Mouse (Mus musculus): ENCODE data around the gene Phf13. TPM values are rescaled to one million over a fixed set of nuclear protein-coding genes. Genes with fewer than 3 reads are reported as not detected.

The Phf13 gene
- polyA plus RNA-seq (2015; fragmentation: Nextera tagmentation; extraction: Ambion mirVana): 18.0 TPM in 2 replicates

GRCm38 (mm10) chr4:151996173-151996950 lies at the start of gene Phf13:
Gene Phf13, minus strand, starts transcription at chr4:151996258.
- peak; percentile 19; the same call in 1 of the 2 replicates for TF ChIP-seq CTCF (IDR thresholded peaks at IDR 0.05)
- TF ChIP-seq EP300 (IDR thresholded peaks at IDR 0.05): no peak
- peak within 1 kb of the TSS; percentile 98 for H3K27ac ChIP-seq (ENCODE audit: low read length)
- H3K4me1 ChIP-seq (ENCODE audit: insufficient read depth, low read depth, low read length): peaks cover 13% of the 10 kb centered on the region; the same call in 1 of the 2 replicates
- peak within 1 kb of the TSS; percentile 90 for H3K4me2 ChIP-seq (replicated peaks; ENCODE audit: low read depth, low read length)
- no peaks in the 10 kb centered on the region for H3K27me3 ChIP-seq (replicated peaks; ENCODE audit: insufficient read depth, low read length)
- no peaks in the 10 kb centered on the region for H3K9me3 ChIP-seq (ENCODE audit: low read length)
- peaks cover 12% of the 10 kb centered on the region; the same call in 1 of the 2 replicates for H3K36me3 ChIP-seq (ENCODE audit: insufficient read depth, low read length)
- DNase-seq (ENCODE audit: low spot score) (peak; percentile 99), ATAC-seq (peak; percentile 96)
- peak within 1 kb of the TSS; percentile 94 for H3K9ac ChIP-seq (replicated peaks; ENCODE audit: low read depth)
- H3K4me3 ChIP-seq (ENCODE audit: low read depth, low read length): peak within 1 kb of the TSS; percentile 98
- under 1% methylated on average over 72 of the region's 94 CpGs for WGBS

GRCm38 (mm10) chr4:152044609-152045008 lies 48.6 kb upstream of the Phf13 start:
- 88% methylated on average over 6 of the region's 6 CpGs for WGBS
- H3K9ac ChIP-seq (replicated peaks; ENCODE audit: low read depth): no peak overlapping the region
- peaks cover 35% of the 10 kb centered on the region for H3K36me3 ChIP-seq (ENCODE audit: insufficient read depth, low read length)
- H3K27ac ChIP-seq (ENCODE audit: low read length): no peak overlapping the region
- no peaks in the 10 kb centered on the region for H3K9me3 ChIP-seq (ENCODE audit: low read length)
- H3K27me3 ChIP-seq (replicated peaks; ENCODE audit: insufficient read depth, low read length): no peaks in the 10 kb centered on the region
- H3K4me2 ChIP-seq (replicated peaks; ENCODE audit: low read depth, low read length): no peak overlapping the region
- TF ChIP-seq EP300 (IDR thresholded peaks at IDR 0.05): no peak
- TF ChIP-seq CTCF (IDR thresholded peaks at IDR 0.05): no peak
- DNase-seq (ENCODE audit: low spot score): no peak
- ATAC-seq: no peak
- no peak overlapping the region for H3K4me3 ChIP-seq (ENCODE audit: low read depth, low read length)
- H3K4me1 ChIP-seq (ENCODE audit: insufficient read depth, low read depth, low read length): no peaks in the 10 kb centered on the region

- H3K27ac ChIP-seq (ENCODE audit: low read length): no peak overlapping the region
- no peaks in the 10 kb centered on the region for H3K9me3 ChIP-seq (ENCODE audit: low read length)
- no peak overlapping the region for H3K9ac ChIP-seq (replicated peaks; ENCODE audit: low read depth)
- no peak overlapping the region for H3K4me3 ChIP-seq (ENCODE audit: low read depth, low read length)
- H3K36me3 ChIP-seq (ENCODE audit: insufficient read depth, low read length): peaks cover 33% of the 10 kb centered on the region
- no peaks in the 10 kb centered on the region for H3K27me3 ChIP-seq (replicated peaks; ENCODE audit: insufficient read depth, low read length)
- H3K4me2 ChIP-seq (replicated peaks; ENCODE audit: low read depth, low read length): no peak overlapping the region
- no peaks in the 10 kb centered on the region for H3K4me1 ChIP-seq (ENCODE audit: insufficient read depth, low read depth, low read length)
- ATAC-seq (no peak), DNase-seq (ENCODE audit: low spot score) (no peak)
- no peak for TF ChIP-seq EP300 (IDR thresholded peaks at IDR 0.05)
- no peak for TF ChIP-seq CTCF (IDR thresholded peaks at IDR 0.05)
- 86% methylated on average over 3 of the region's 3 CpGs for WGBS
Measured at GRCm38 (mm10) chr4:152043171-152043570, 47.1 kb upstream of the Phf13 start.

- H3K4me3 ChIP-seq (ENCODE audit: low read depth, low read length): no peak overlapping the region
- no peaks in the 10 kb centered on the region for H3K4me1 ChIP-seq (ENCODE audit: insufficient read depth, low read depth, low read length)
- H3K27ac ChIP-seq (ENCODE audit: low read length): no peak overlapping the region
- no peaks in the 10 kb centered on the region for H3K27me3 ChIP-seq (replicated peaks; ENCODE audit: insufficient read depth, low read length)
- no peak overlapping the region for H3K4me2 ChIP-seq (replicated peaks; ENCODE audit: low read depth, low read length)
- no peak for TF ChIP-seq CTCF (IDR thresholded peaks at IDR 0.05)
- TF ChIP-seq EP300 (IDR thresholded peaks at IDR 0.05): no peak
- DNase-seq (ENCODE audit: low spot score) (no peak), ATAC-seq (no peak)
- WGBS: 94% methylated on average over 22 of the region's 22 CpGs
- H3K36me3 ChIP-seq (ENCODE audit: insufficient read depth, low read length): peaks cover 24% of the 10 kb centered on the region
- no peak overlapping the region for H3K9ac ChIP-seq (replicated peaks; ENCODE audit: low read depth)
- H3K9me3 ChIP-seq (ENCODE audit: low read length): no peaks in the 10 kb centered on the region
Measured at GRCm38 (mm10) chr4:152041924-152042641, 46.0 kb upstream of the Phf13 start.

GRCm38 (mm10) chr4:152039831-152040310 lies 43.8 kb upstream of the Phf13 start:
- no peak for TF ChIP-seq CTCF (IDR thresholded peaks at IDR 0.05)
- TF ChIP-seq EP300 (IDR thresholded peaks at IDR 0.05): no peak
- 4% methylated on average over 25 of the region's 25 CpGs for WGBS
- ATAC-seq (no peak), DNase-seq (ENCODE audit: low spot score) (no peak)
- peak overlapping the region; percentile 71 for H3K9ac ChIP-seq (replicated peaks; ENCODE audit: low read depth)
- H3K4me2 ChIP-seq (replicated peaks; ENCODE audit: low read depth, low read length): peak overlapping the region; percentile 99
- H3K4me3 ChIP-seq (ENCODE audit: low read depth, low read length): peak overlapping the region; percentile 87
- H3K4me1 ChIP-seq (ENCODE audit: insufficient read depth, low read depth, low read length): no peaks in the 10 kb centered on the region
- no peaks in the 10 kb centered on the region for H3K27me3 ChIP-seq (replicated peaks; ENCODE audit: insufficient read depth, low read length)
- peak overlapping the region; percentile 32; the same call in 1 of the 2 replicates for H3K27ac ChIP-seq (ENCODE audit: low read length)
- no peaks in the 10 kb centered on the region for H3K9me3 ChIP-seq (ENCODE audit: low read length)
- H3K36me3 ChIP-seq (ENCODE audit: insufficient read depth, low read length): peaks cover 9% of the 10 kb centered on the region; the same call in 1 of the 2 replicates
